Mouse (Mus musculus) splenic B cell, adult 2 months (primary cell): ENCODE results near the gene Zfp523.

ENCODE experiments used
- DNase-seq: peaks from one replicate; pipeline ENCODE4 v3.0.0-alpha.2; 2011; ENCODE audit warnings: low read depth, low spot score
- H3K27me3 ChIP-seq: 2 replicates; pipeline ENCODE4 v1.6.1; 2012; ENCODE audit warnings: mild to moderate bottlenecking, low read length, moderate library complexity, mixed read lengths; ENCODE audit not compliant: control insufficient read depth, poor library complexity, insufficient read depth, severe bottlenecking
- H3K36me3 ChIP-seq: 2 replicates; pipeline ENCODE4 v1.6.1; 2012; ENCODE audit warnings: mild to moderate bottlenecking, low read length, moderate library complexity, mixed read lengths; ENCODE audit not compliant: control insufficient read depth, poor library complexity, insufficient read depth, severe bottlenecking

Zfp523 gene

GRCm38 (mm10) chr17:28176775-28177539 is at the start of gene Zfp523:
TSS of gene Zfp523 (plus strand) at chr17:28177129.
- no peaks in the 10 kb centered on the region for H3K27me3 ChIP-seq
- DNase-seq, result peak; percentile 91

GRCm38 (mm10) chr17:28129796-28130195 is 47.1 kb upstream of the Zfp523 start:
- no peak for DNase-seq
- Histone ChIP-seq H3K36me3 (no peaks in the 10 kb centered on the region), H3K27me3 (no peaks in the 10 kb centered on the region)

More at GRCm38 (mm10) chr17:28176775-28177539, at the start of gene Zfp523:
- no peaks in the 10 kb centered on the region for H3K36me3 ChIP-seq

- H3K36me3 ChIP-seq, result no peaks in the 10 kb centered on the region
- no peaks in the 10 kb centered on the region for H3K27me3 ChIP-seq
- DNase-seq, result no peak
Observed at GRCm38 (mm10) chr17:28130391-28131125, 46.4 kb upstream of the Zfp523 start.

GRCm38 (mm10) chr17:28131156-28131555 is 45.8 kb upstream of the Zfp523 start:
- H3K36me3 ChIP-seq, result no peaks in the 10 kb centered on the region
- no peak for DNase-seq
- no peaks in the 10 kb centered on the region for H3K27me3 ChIP-seq

- Histone ChIP-seq H3K27me3 (no peaks in the 10 kb centered on the region), H3K36me3 (no peaks in the 10 kb centered on the region)
- peak; percentile 60 for DNase-seq
Observed at GRCm38 (mm10) chr17:28133193-28133592, 43.7 kb upstream of the Zfp523 start.

GRCm38 (mm10) chr17:28135496-28135895 is 41.4 kb upstream of the Zfp523 start:
- Histone ChIP-seq H3K36me3 (no peaks in the 10 kb centered on the region), H3K27me3 (no peaks in the 10 kb centered on the region)
- no peak for DNase-seq

GRCm38 (mm10) chr17:28136266-28136665 is 40.7 kb upstream of the Zfp523 start:
- H3K27me3 ChIP-seq, result no peaks in the 10 kb centered on the region
- no peaks in the 10 kb centered on the region for H3K36me3 ChIP-seq
- DNase-seq, result no peak

- no peak for DNase-seq
- H3K27me3 ChIP-seq, result no peaks in the 10 kb centered on the region
- H3K36me3 ChIP-seq, result no peaks in the 10 kb centered on the region
Observed at GRCm38 (mm10) chr17:28138013-28138412, 38.9 kb upstream of the Zfp523 start.

GRCm38 (mm10) chr17:28138685-28139084 is 38.2 kb upstream of the Zfp523 start:
- no peaks in the 10 kb centered on the region for H3K36me3 ChIP-seq
- no peak for DNase-seq

GRCm38 (mm10) chr17:28140431-28141204 is 36.3 kb upstream of the Zfp523 start:
- DNase-seq, result no peak
- Histone ChIP-seq H3K27me3 (no peaks in the 10 kb centered on the region; the same call in 1 of the 2 replicates), H3K36me3 (no peaks in the 10 kb centered on the region)

More at GRCm38 (mm10) chr17:28138685-28139084, 38.2 kb upstream of the Zfp523 start:
- H3K27me3 ChIP-seq, result no peaks in the 10 kb centered on the region

- no peak for DNase-seq
- no peaks in the 10 kb centered on the region; the same call in 1 of the 2 replicates for H3K27me3 ChIP-seq
- H3K36me3 ChIP-seq, result no peaks in the 10 kb centered on the region
Observed at GRCm38 (mm10) chr17:28141205-28141650, 35.7 kb upstream of the Zfp523 start.

GRCm38 (mm10) chr17:28141771-28142699 is 34.9 kb upstream of the Zfp523 start, which contains the start of gene Scube3:
TSS of gene Scube3 (plus strand) at chr17:28142141.
- no peaks in the 10 kb centered on the region; the same call in 1 of the 2 replicates for H3K27me3 ChIP-seq
- no peaks in the 10 kb centered on the region for H3K36me3 ChIP-seq
- no peak for DNase-seq

- Histone ChIP-seq H3K36me3 (no peaks in the 10 kb centered on the region), H3K27me3 (no peaks in the 10 kb centered on the region; the same call in 1 of the 2 replicates)
- DNase-seq, result peak; percentile 17
Observed at GRCm38 (mm10) chr17:28142700-28143610, 34.0 kb upstream of the Zfp523 start.
